ENCODE assay signal across 15 mouse cellular contexts in the genomic region with DNA sequence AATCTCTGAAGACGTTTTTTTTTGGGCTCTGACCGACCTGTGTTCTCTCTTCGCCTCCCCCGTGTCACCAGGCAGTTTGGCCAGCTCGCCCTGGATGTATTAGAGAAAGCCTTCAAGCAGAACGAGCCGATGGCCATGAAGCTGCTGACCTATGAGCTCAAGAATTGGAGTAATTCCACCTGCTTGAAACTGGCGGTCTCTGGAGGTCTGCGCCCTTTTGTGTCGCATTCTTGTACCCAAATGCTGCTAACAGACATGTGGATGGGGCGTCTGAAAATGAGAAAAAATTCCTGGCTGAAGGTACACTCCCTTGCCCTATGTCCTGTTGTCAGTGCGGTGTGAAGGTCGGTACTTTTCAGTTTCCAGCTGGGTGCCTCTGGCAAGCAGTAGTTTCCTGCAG.
"Had no signal": no experiment of that assay in that cellular context is flagged by ENCODE, and none has a peak within 500 bp of the region (broad histone marks: within the 10 kb centered on the region; RNA-seq: fewer than 3 reads in every experiment).

No protein-coding gene starts in this region.

- H3K27ac ChIP-seq: intestine, embryonic 15.5 days; limb, embryonic 15.5 days; liver, embryonic 12.5 days; lung, embryonic 15.5 days; macrophage; midbrain, embryonic 15.5 days; neural tube, embryonic 12.5 days; stomach, postnatal 0 days had no signal

- H3K36me3 ChIP-seq: intestine, embryonic 15.5 days; limb, embryonic 15.5 days; liver, embryonic 12.5 days; lung, embryonic 15.5 days; midbrain, embryonic 15.5 days; neural tube, embryonic 12.5 days had no signal

- H3K4me2 ChIP-seq: intestine, embryonic 15.5 days; limb, embryonic 15.5 days; liver, embryonic 12.5 days; lung, embryonic 15.5 days; midbrain, embryonic 11.5 days; midbrain, embryonic 15.5 days; neural tube, embryonic 12.5 days had no signal

- H3K4me1 ChIP-seq: intestine, embryonic 15.5 days; limb, embryonic 15.5 days; liver, embryonic 12.5 days; lung, embryonic 15.5 days; megakaryocyte, embryonic 14.5 days; midbrain, embryonic 15.5 days; neural tube, embryonic 12.5 days had no signal

- H3K27me3 ChIP-seq: intestine, embryonic 15.5 days; limb, embryonic 15.5 days; liver, embryonic 12.5 days; lung, embryonic 15.5 days; megakaryocyte, embryonic 14.5 days; midbrain, embryonic 15.5 days; neural tube, embryonic 12.5 days had no signal

- DNase-seq: lung, postnatal 14 days; retina, postnatal 1 day; right cerebral cortex, postnatal 14 days; thymus, adult 18-20 months; thymus, postnatal 25 days had no signal

- H3K4me3 ChIP-seq: intestine, embryonic 15.5 days; limb, embryonic 15.5 days; liver, embryonic 12.5 days; lung, embryonic 15.5 days; megakaryocyte, embryonic 14.5 days; midbrain, embryonic 15.5 days; neural tube, embryonic 12.5 days had no signal

- H3K9ac ChIP-seq: intestine, embryonic 15.5 days; limb, embryonic 15.5 days; liver, embryonic 12.5 days; lung, embryonic 15.5 days; midbrain, embryonic 15.5 days; neural tube, embryonic 12.5 days had no signal

- H3K9me3 ChIP-seq: intestine, embryonic 15.5 days; limb, embryonic 15.5 days; liver, embryonic 12.5 days; lung, embryonic 15.5 days; megakaryocyte, embryonic 14.5 days; midbrain, embryonic 15.5 days; neural tube, embryonic 12.5 days had no signal

- ATAC-seq: intestine, embryonic 15.5 days; liver, embryonic 12.5 days; midbrain, embryonic 15.5 days had no signal
